ENCODE assay signal across 8 mouse cellular contexts in genomic region chr7:113909161-113909825, GRCm38 (mm10).
DNase-seq lines count a peak whose midpoint lies in the region; ATAC-seq lines count a peak whose summit lies in the region.

No protein-coding gene starts in this region.

- intact Hi-C loops in left cerebral cortex, postnatal 4 days (cut with DNase I): no loop called here

- no peak for ATAC-seq in monocyte, adult 5-6 weeks (replicated peaks; ENCODE audit: insufficient number of reproducible peaks, low FRiP score, low TSS enrichment, poor library complexity, severe bottlenecking)

- DNase-seq in left cerebral cortex, postnatal 4 days: peak; percentile 43
- DNase-seq in left cerebral cortex, adult 11 months (ENCODE audit: low spot score): no peak
- DNase-seq in embryo, embryonic 10.5 days (ENCODE audit: low spot score): peak; percentile 59
- peak; percentile 35 for DNase-seq in kidney, adult 18-20 months
- DNase-seq in lung, postnatal 14 days: peak; percentile 14
- DNase-seq in gastrocnemius, postnatal 4 days (ENCODE audit: low spot score in 2 of 2): no peak
- no peak for DNase-seq in cerebellum, adult 9-11 months

Comparison
In these comparisons a context has a peak if more than half of its experiments do, and no peak if none do; other contexts are left out.
1. DNase-seq: peak in left cerebral cortex, postnatal 4 days (single experiment), embryo, embryonic 10.5 days (single experiment), kidney, adult 18-20 months (single experiment) and lung, postnatal 14 days (single experiment); none in left cerebral cortex, adult 11 months (single experiment), gastrocnemius, postnatal 4 days (0 of 2) and cerebellum, adult 9-11 months (single experiment).